Mouse (Mus musculus): ENCODE data around the gene Cers5.

DNA sequence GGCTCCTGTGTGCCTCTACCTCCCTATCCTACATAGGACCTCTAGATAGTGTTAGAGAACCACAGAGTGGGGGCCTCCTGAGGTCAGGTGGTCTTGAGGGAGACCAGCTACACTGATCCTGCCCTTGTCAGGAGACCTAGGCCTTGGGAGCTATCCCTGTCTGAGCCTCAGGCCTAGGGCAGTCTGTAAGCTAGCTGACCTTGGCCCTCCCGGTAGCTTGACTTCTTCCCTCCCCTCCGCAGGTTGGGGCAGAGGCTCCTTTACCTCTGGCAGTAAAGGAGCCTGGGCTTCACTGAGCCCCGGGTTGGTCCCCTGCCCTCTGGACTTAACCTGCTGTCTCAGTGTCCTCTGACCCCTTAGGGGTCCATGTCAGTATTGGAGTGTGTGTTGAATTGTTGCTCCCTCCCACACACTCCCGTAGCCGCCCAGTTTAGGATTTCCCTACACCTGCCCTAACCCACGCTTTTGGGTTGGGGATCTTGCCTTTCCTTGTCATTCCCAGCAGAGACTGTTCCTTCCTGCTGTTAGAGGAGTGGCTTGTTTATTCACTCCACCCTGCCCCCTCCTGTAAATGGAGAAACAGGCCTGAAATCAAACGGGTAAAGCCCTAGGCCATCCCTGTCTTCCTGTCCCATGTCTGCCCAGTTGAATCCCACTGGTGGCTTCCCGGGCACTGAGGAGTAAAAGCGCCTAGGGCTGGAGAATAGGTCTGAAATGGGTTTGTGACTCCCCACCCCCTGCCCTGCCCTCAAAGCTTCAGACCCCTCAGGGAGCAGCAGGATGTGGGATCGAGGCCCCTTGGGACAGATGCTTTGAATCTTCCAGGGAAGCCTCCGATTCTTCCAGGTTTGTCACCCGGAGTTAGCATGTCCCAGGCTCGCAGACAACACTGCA is 59.8 kb downstream of the Cers5 start:
- no peak for TF ChIP-seq CTCF (IDR thresholded peaks at IDR 0.05; ENCODE audit: control insufficient read depth, insufficient read depth, insufficient replicate concordance, low read depth, low read length)
- no peak for TF ChIP-seq POLR2A (IDR thresholded peaks at IDR 0.05; ENCODE audit: control insufficient read depth, low read depth, low read length)
